Mouse (Mus musculus) forebrain, embryonic 14.5 days (tissue): ENCODE results near the gene Golm1. TPM values are rescaled to one million over a fixed set of nuclear protein-coding genes. Genes with fewer than 3 reads are reported as not detected.
"Not testable (repeated sequence)": the region's sequence is repeated elsewhere in the genome, so short reads cannot be mapped to it uniquely, and the experiment has no call there.

Source experiments
- ATAC-seq: fragments of 200-750 bp; cut with Nextera tagmentation; 2 replicates; pipeline ENCODE4 v1.8.0; 2017; ENCODE audit warnings: mild to moderate bottlenecking, moderate library complexity
- DNase-seq: peaks from one replicate; pipeline ENCODE4 v3.0.0-alpha.2; 2015; ENCODE audit warnings: low spot score
- H3K27ac ChIP-seq: fragments of 300-500 bp; sonication (generic); 2 replicates; pipeline ENCODE4 v1.5.1; 2014; ENCODE audit warnings: low read depth, mild to moderate bottlenecking, control low read depth, low read length, moderate library complexity
- H3K27me3 ChIP-seq: fragments of 300-500 bp; sonication (generic); replicated peaks from 2 replicates; pipeline ENCODE4 v1.6.1; 2014; ENCODE audit warnings: low read length, control low read depth, mixed read lengths; ENCODE audit not compliant: control insufficient read depth, insufficient read depth
- H3K36me3 ChIP-seq: fragments of 300-500 bp; sonication (generic); 2 replicates; pipeline ENCODE4 v1.6.1; 2014; ENCODE audit warnings: low read length, control low read depth; ENCODE audit not compliant: control insufficient read depth, insufficient read depth
- H3K4me1 ChIP-seq: fragments of 300-500 bp; sonication (generic); 2 replicates; pipeline ENCODE4 v1.6.1; 2014; ENCODE audit warnings: antibody characterized with exemption, low read length, control low read depth; ENCODE audit not compliant: control insufficient read depth, insufficient read depth
- H3K4me2 ChIP-seq: fragments of 300-500 bp; sonication (generic); 2 replicates; pipeline ENCODE4 v1.6.1; 2014; ENCODE audit warnings: mild to moderate bottlenecking, control low read depth, low read length
- H3K4me3 ChIP-seq: fragments of 300-500 bp; sonication (generic); 2 replicates; pipeline ENCODE4 v1.5.1; 2014; ENCODE audit warnings: low read depth, low read length, control low read depth
- H3K9ac ChIP-seq: fragments of 300-500 bp; sonication (generic); 2 replicates; pipeline ENCODE4 v1.6.1; 2014; ENCODE audit warnings: mild to moderate bottlenecking, low read length, control low read depth, moderate library complexity
- H3K9me3 ChIP-seq: fragments of 300-500 bp; sonication (generic); replicated peaks from 2 replicates; pipeline ENCODE4 v1.6.1; 2016; ENCODE audit warnings: low read length, control low read depth, mixed read lengths; ENCODE audit not compliant: control insufficient read depth
- WGBS: fragments of 180-500 bp; shearing (Covaris S2); extraction: QIAGEN DNeasy Blood & Tissue Kit; methylation state at CpG from one replicate; pipeline ENCODE4 v1.1.7; 2014; 5-methylcytosine and 5-hydroxymethylcytosine counted together
- polyA plus RNA-seq: library from polyadenylated mRNA; unstranded; fragments of >200 nt; fragmentation: Nextera tagmentation; extraction: Ambion mirVana; gene quantifications from 2 replicates; pipeline ENCODE4 v1.2.1, GENCODE M21; 2014

The Golm1 gene
- polyA plus RNA-seq, 1 experiment from 2014 or later, result 57.7 TPM

- not testable (repeated sequence) for H3K27ac ChIP-seq, H3K36me3 ChIP-seq, H3K4me3 ChIP-seq, ATAC-seq, DNase-seq, H3K9ac ChIP-seq, H3K27me3 ChIP-seq, H3K9me3 ChIP-seq, H3K4me1 ChIP-seq, H3K4me2 ChIP-seq
- WGBS, result 61% methylated on average over 1 of the region's 1 CpGs
Measured at GRCm38 (mm10) chr13:59700137-59700536, 24.5 kb upstream of the Golm1 start.

GRCm38 (mm10) chr13:59699131-59699530 is 23.5 kb upstream of the Golm1 start:
- Histone ChIP-seq H3K4me2 (no peak overlapping the region), H3K4me1 (no peaks in the 10 kb centered on the region), H3K27ac (no peak overlapping the region), H3K36me3 (no peaks in the 10 kb centered on the region), H3K9ac (no peak overlapping the region), H3K9me3 (no peaks in the 10 kb centered on the region), H3K4me3 (no peak overlapping the region), H3K27me3 (no peaks in the 10 kb centered on the region)
- 90% methylated on average over 8 of the region's 8 CpGs for WGBS
- no peak for ATAC-seq
- no peak for DNase-seq

GRCm38 (mm10) chr13:59695781-59696180 is 20.2 kb upstream of the Golm1 start:
- Histone ChIP-seq H3K4me3 (no peak overlapping the region), H3K4me1 (no peaks in the 10 kb centered on the region), H3K27ac (no peak overlapping the region), H3K9ac (no peak overlapping the region), H3K36me3 (no peaks in the 10 kb centered on the region), H3K27me3 (no peaks in the 10 kb centered on the region), H3K4me2 (no peak overlapping the region), H3K9me3 (no peaks in the 10 kb centered on the region)
- no peak for ATAC-seq
- no peak for DNase-seq
- WGBS, result 89% methylated on average over 7 of the region's 7 CpGs

- Histone ChIP-seq H3K36me3 (no peaks in the 10 kb centered on the region), H3K27ac (no peak within 1 kb of the TSS), H3K4me3 (no peak within 1 kb of the TSS), H3K27me3 (no peaks in the 10 kb centered on the region), H3K9ac (no peak within 1 kb of the TSS), H3K4me1 (no peaks in the 10 kb centered on the region), H3K4me2 (no peak within 1 kb of the TSS), H3K9me3 (no peaks in the 10 kb centered on the region)
- WGBS, result 88% methylated on average over 3 of the region's 3 CpGs
- no peak for DNase-seq
- ATAC-seq, result no peak
Measured at GRCm38 (mm10) chr13:59694008-59694407, 18.4 kb upstream of the Golm1 start, which contains the start of gene 4921517D22Rik. TSS of gene 4921517D22Rik (minus strand) at chr13:59694108.

- 44% methylated on average over 10 of the region's 10 CpGs for WGBS
Measured at GRCm38 (mm10) chr13:59691478-59691877, 15.9 kb upstream of the Golm1 start.

GRCm38 (mm10) chr13:59690576-59690975 is 15.0 kb upstream of the Golm1 start:
- Histone ChIP-seq H3K27me3 (no peaks in the 10 kb centered on the region), H3K4me2 (no peak overlapping the region), H3K9me3 (no peaks in the 10 kb centered on the region), H3K27ac (no peak overlapping the region), H3K4me1 (no peaks in the 10 kb centered on the region), H3K36me3 (no peaks in the 10 kb centered on the region), H3K4me3 (no peak overlapping the region), H3K9ac (no peak overlapping the region)
- ATAC-seq (no peak), DNase-seq (no peak)
- 87% methylated on average over 7 of the region's 7 CpGs for WGBS

More at GRCm38 (mm10) chr13:59691478-59691877, 15.9 kb upstream of the Golm1 start:
- Histone ChIP-seq H3K27ac (no peak overlapping the region), H3K4me2 (no peak overlapping the region), H3K4me3 (no peak overlapping the region), H3K36me3 (no peaks in the 10 kb centered on the region), H3K9ac (no peak overlapping the region), H3K27me3 (no peaks in the 10 kb centered on the region), H3K9me3 (no peaks in the 10 kb centered on the region), H3K4me1 (no peaks in the 10 kb centered on the region)
- DNase-seq (no peak), ATAC-seq (no peak)

- Histone ChIP-seq H3K36me3 (no peaks in the 10 kb centered on the region), H3K27ac (no peak overlapping the region), H3K4me1 (no peaks in the 10 kb centered on the region), H3K4me2 (no peak overlapping the region), H3K4me3 (no peak overlapping the region), H3K27me3 (no peaks in the 10 kb centered on the region), H3K9me3 (no peaks in the 10 kb centered on the region), H3K9ac (no peak overlapping the region)
- DNase-seq, result no peak
- no peak for ATAC-seq
- WGBS, result 94% methylated on average over 3 of the region's 3 CpGs
Measured at GRCm38 (mm10) chr13:59689843-59690242, 14.2 kb upstream of the Golm1 start.

- DNase-seq, result no peak
- H3K4me3 ChIP-seq, result no peak overlapping the region
- H3K27me3 ChIP-seq, result no peaks in the 10 kb centered on the region
- ATAC-seq, result no peak
- no peak overlapping the region for H3K9ac ChIP-seq
- no peaks in the 10 kb centered on the region for H3K36me3 ChIP-seq
- no peak overlapping the region for H3K27ac ChIP-seq
- H3K9me3 ChIP-seq, result no peaks in the 10 kb centered on the region
- 85% methylated on average over 9 of the region's 9 CpGs for WGBS
- no peak overlapping the region for H3K4me2 ChIP-seq
- H3K4me1 ChIP-seq, result no peaks in the 10 kb centered on the region
Measured at GRCm38 (mm10) chr13:59689313-59689712, 13.7 kb upstream of the Golm1 start.

GRCm38 (mm10) chr13:59688338-59688770 is 12.7 kb upstream of the Golm1 start:
- WGBS, result 82% methylated on average over 13 of the region's 13 CpGs
- no peaks in the 10 kb centered on the region for H3K27me3 ChIP-seq
- no peaks in the 10 kb centered on the region for H3K4me1 ChIP-seq
- no peak overlapping the region for H3K9ac ChIP-seq
- no peak overlapping the region for H3K4me3 ChIP-seq
- no peaks in the 10 kb centered on the region for H3K9me3 ChIP-seq
- ATAC-seq, result no peak
- no peaks in the 10 kb centered on the region for H3K36me3 ChIP-seq
- H3K27ac ChIP-seq, result no peak overlapping the region
- no peak for DNase-seq
- no peak overlapping the region for H3K4me2 ChIP-seq
